Mouse (Mus musculus) kidney, adult 2 months (tissue): ENCODE measurements at regions not wholly inside any gene's neighbourhood (a gene's known extent, or its start where the extent isn't known, plus 50 kb on each side); places are given as distances from the start of the nearest gene placed in this dataset.

Source experiments
- CTCF ChIP-seq: fragments of 200-500 bp; conservative IDR thresholded peaks from 2 replicates; pipeline ENCODE4 v1.5.1; 2011; ENCODE audit warnings: low read depth, mild to moderate bottlenecking, control low read depth, low read length, moderate library complexity, mixed read lengths; ENCODE audit not compliant: insufficient read depth, insufficient read length
- POLR2A ChIP-seq: fragments of 200-500 bp; IDR thresholded peaks from one replicate; pipeline ENCODE4 v1.6.1; 2011; ENCODE audit warnings: low read depth, low read length, control low read depth

DNA sequence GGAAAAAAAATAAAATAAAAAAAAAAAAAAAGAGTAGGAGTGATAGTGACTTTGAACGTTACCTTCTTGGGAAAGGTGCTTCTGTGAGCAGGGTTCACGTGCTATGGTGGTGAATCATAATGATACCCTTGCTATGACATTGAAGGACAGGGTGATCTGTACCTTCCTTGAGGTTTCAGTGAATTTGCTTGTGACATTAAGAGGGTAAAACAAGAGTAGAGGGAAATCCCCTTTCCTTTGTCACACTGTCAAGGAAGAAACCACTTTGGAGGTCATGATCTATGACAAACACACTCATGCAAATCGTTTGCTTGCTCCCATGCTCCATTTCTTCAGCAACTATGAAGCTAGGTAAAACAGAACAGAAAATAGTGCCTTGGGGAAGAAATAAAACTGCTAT lies 623.8 kb upstream of the A1bg start:
- no peak for TF ChIP-seq CTCF
- TF ChIP-seq POLR2A: no peak
